Mouse (Mus musculus) liver, embryonic 14.5 days (tissue): ENCODE measurements at regions not wholly inside any gene's neighbourhood (a gene's known extent, or its start where the extent isn't known, plus 50 kb on each side); places are given as distances from the start of the nearest gene placed in this dataset.

Experiments
- CTCF ChIP-seq: IDR thresholded peaks from 2 replicates; pipeline ENCODE4 v1.5.1; 2016; ENCODE audit warnings: antibody characterized with exemption, low read depth, control low read depth
- EP300 ChIP-seq: IDR thresholded peaks from 2 replicates; pipeline ENCODE4 v1.6.1; 2016; ENCODE audit warnings: antibody characterized with exemption, low read depth

DNA sequence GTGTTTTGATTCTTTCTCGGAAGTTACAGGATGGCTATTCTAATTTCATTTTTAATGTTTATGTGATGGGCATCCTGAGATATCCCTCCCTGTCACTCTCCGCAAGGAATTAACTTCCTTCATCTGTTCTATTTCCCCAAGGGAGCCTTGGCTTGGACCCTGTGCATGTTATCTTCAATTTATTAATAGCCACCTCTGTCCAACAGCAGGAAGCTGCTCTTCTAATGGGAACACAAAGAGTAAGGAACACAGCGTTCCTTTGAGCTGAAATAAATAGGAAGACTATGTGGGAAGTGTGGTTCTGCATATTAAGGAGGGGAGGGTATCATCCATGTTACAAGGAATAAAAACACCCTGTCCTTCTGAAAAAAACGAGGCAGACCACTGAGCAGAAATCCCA, 119.4 kb upstream of the Dap start:
- TF ChIP-seq CTCF (no peak), EP300 (no peak)
